Mouse (Mus musculus) C2C12 (cell line): Measurements from ENCODE around the gene Tmem240. TPM values are rescaled to one million over a fixed set of nuclear protein-coding genes. Genes with fewer than 3 reads are reported as not detected.

Experiments
- H3K27me3 ChIP-seq: one replicate; pipeline ENCODE4 v1.6.1; 2011; ENCODE audit not compliant: control insufficient read depth, insufficient read depth, insufficient read length
- H3K36me3 ChIP-seq: one replicate; pipeline ENCODE4 v1.6.1; 2011; ENCODE audit not compliant: control insufficient read depth, insufficient read depth
- H3K4me3 ChIP-seq: one replicate; pipeline ENCODE4 v1.5.1; 2011; ENCODE audit warnings: mild to moderate bottlenecking, control low read depth; ENCODE audit not compliant: poor library complexity, insufficient read depth, severe bottlenecking
- H3K79me2 ChIP-seq: one replicate; pipeline ENCODE4 v1.6.1; 2011; ENCODE audit not compliant: control insufficient read depth, insufficient read depth
- H3K79me3 ChIP-seq: one replicate; pipeline ENCODE4 v1.6.1; 2011; ENCODE audit warnings: low read depth, control low read depth
- H3ac ChIP-seq: one replicate; pipeline ENCODE3; 2011; ENCODE audit warnings: low read depth; ENCODE audit not compliant: control insufficient read depth, insufficient read length
- CEBPB ChIP-seq: IDR thresholded peaks from one replicate; pipeline ENCODE4 v1.6.1; 2011; ENCODE audit warnings: low read depth, mild to moderate bottlenecking, control low read depth, moderate library complexity
- CTCF ChIP-seq: IDR thresholded peaks from one replicate; pipeline ENCODE4 v1.5.1; 2011; ENCODE audit not compliant: control insufficient read depth, insufficient read depth, insufficient read length
- FOSL1 ChIP-seq: IDR thresholded peaks from one replicate; pipeline ENCODE4 v1.8.0; 2011; ENCODE audit warnings: mild to moderate bottlenecking, low read length; ENCODE audit not compliant: poor library complexity, insufficient read depth, severe bottlenecking
- MAX ChIP-seq: IDR thresholded peaks from one replicate; pipeline ENCODE4 v1.6.1; 2011; ENCODE audit warnings: mild to moderate bottlenecking, control low read depth
- MYOD1 ChIP-seq: IDR thresholded peaks from one replicate; pipeline ENCODE4 v1.6.1; 2011; ENCODE audit warnings: low read depth; ENCODE audit not compliant: control insufficient read depth, insufficient read length
- MYOG ChIP-seq: IDR thresholded peaks from one replicate; pipeline ENCODE4 v1.6.1; 2011; ENCODE audit not compliant: control insufficient read depth, insufficient read length; ENCODE audit errors: extremely low read depth
- USF1 ChIP-seq: IDR thresholded peaks from one replicate; pipeline ENCODE4 v1.6.1; 2011; ENCODE audit warnings: low read depth, mild to moderate bottlenecking, control low read depth, moderate library complexity
- polyA plus RNA-seq: library from polyadenylated mRNA; unstranded; fragments of >200 nt; fragmentation: generic; extraction: Trizol; gene quantifications from one replicate; pipeline ENCODE4 v1.2.1, GENCODE M21; 2012; ENCODE audit warnings: missing spikeins

Tmem240 gene
- polyA plus RNA-seq, 1 experiment: 0.39 TPM

- Histone ChIP-seq H3ac (peak within 1 kb of the TSS; percentile 85), H3K79me3 (peaks cover 48% of the 10 kb centered on the region), H3K4me3 (peak within 1 kb of the TSS; percentile 94), H3K79me2 (peaks cover 50% of the 10 kb centered on the region), H3K36me3 (no peaks in the 10 kb centered on the region), H3K27me3 (no peaks in the 10 kb centered on the region)
- TF ChIP-seq MAX: no peak
- TF ChIP-seq CEBPB: peak; percentile 98
- TF ChIP-seq MYOD1: no peak
- no peak for TF ChIP-seq CTCF
- no peak for TF ChIP-seq FOSL1
These were observed 29.6 kb upstream of the Tmem240 start, which contains the start of gene Ssu72 for GRCm38 (mm10) chr4:155704721-155705591. TSS of gene Ssu72 (plus strand) at chr4:155704800.

GRCm38 (mm10) chr4:155705592-155705929 lies 29.0 kb upstream of the Tmem240 start:
- Histone ChIP-seq H3K36me3 (no peaks in the 10 kb centered on the region), H3ac (peak overlapping the region; percentile 85), H3K4me3 (peak overlapping the region; percentile 94), H3K79me3 (peaks cover 54% of the 10 kb centered on the region), H3K79me2 (peaks cover 56% of the 10 kb centered on the region), H3K27me3 (no peaks in the 10 kb centered on the region)
- no peak for TF ChIP-seq MYOG
- no peak for TF ChIP-seq MYOD1
- no peak for TF ChIP-seq CEBPB
- no peak for TF ChIP-seq USF1
- TF ChIP-seq CTCF: no peak
- no peak for TF ChIP-seq FOSL1
- TF ChIP-seq MAX: no peak

GRCm38 (mm10) chr4:155708582-155708981 lies 26.0 kb upstream of the Tmem240 start:
- Histone ChIP-seq H3ac (no peak overlapping the region), H3K79me3 (peaks cover 80% of the 10 kb centered on the region), H3K79me2 (peaks cover 86% of the 10 kb centered on the region), H3K4me3 (no peak overlapping the region), H3K27me3 (no peaks in the 10 kb centered on the region), H3K36me3 (no peaks in the 10 kb centered on the region)
- TF ChIP-seq MYOG (no peak), FOSL1 (no peak), CEBPB (no peak), CTCF (no peak), MAX (no peak), USF1 (no peak), MYOD1 (no peak)

GRCm38 (mm10) chr4:155708988-155709387 lies 25.6 kb upstream of the Tmem240 start:
- TF ChIP-seq MYOG (no peak), MYOD1 (no peak), MAX (no peak), USF1 (no peak), CEBPB (no peak), FOSL1 (no peak), CTCF (no peak)
- H3K79me3 ChIP-seq: peaks cover 84% of the 10 kb centered on the region
- no peaks in the 10 kb centered on the region for H3K27me3 ChIP-seq
- no peak overlapping the region for H3K4me3 ChIP-seq
- no peak overlapping the region for H3ac ChIP-seq
- peaks cover 90% of the 10 kb centered on the region for H3K79me2 ChIP-seq
- H3K36me3 ChIP-seq: no peaks in the 10 kb centered on the region

GRCm38 (mm10) chr4:155710521-155711252 lies 23.9 kb upstream of the Tmem240 start:
- H3K36me3 ChIP-seq: peaks cover 9% of the 10 kb centered on the region
- H3K79me3 ChIP-seq: peaks cover 86% of the 10 kb centered on the region
- no peak overlapping the region for H3ac ChIP-seq
- H3K79me2 ChIP-seq: peaks cover 96% of the 10 kb centered on the region
- no peaks in the 10 kb centered on the region for H3K27me3 ChIP-seq
- no peak for TF ChIP-seq CEBPB
- TF ChIP-seq USF1: peak; percentile 53
- TF ChIP-seq FOSL1: no peak
- no peak for TF ChIP-seq MAX
- no peak overlapping the region for H3K4me3 ChIP-seq
